Mouse (Mus musculus) small intestine, adult 2 months (tissue): Measurements from ENCODE around the gene Oas1a.

Source experiments
- CTCF ChIP-seq: fragments of 200-500 bp; IDR thresholded peaks from 2 replicates; pipeline ENCODE4 v1.5.1; 2012; ENCODE audit warnings: low read depth, mild to moderate bottlenecking, control low read depth, inconsistent platforms, low read length, moderate library complexity, mixed read lengths; ENCODE audit not compliant: insufficient replicate concordance, insufficient read length; ENCODE audit errors: extremely low read depth
- POLR2A ChIP-seq: fragments of 200-500 bp; IDR thresholded peaks from 2 replicates; pipeline ENCODE4 v1.6.1; 2012; ENCODE audit warnings: low read depth, mild to moderate bottlenecking, control low read depth, inconsistent platforms, low read length, moderate library complexity

DNA sequence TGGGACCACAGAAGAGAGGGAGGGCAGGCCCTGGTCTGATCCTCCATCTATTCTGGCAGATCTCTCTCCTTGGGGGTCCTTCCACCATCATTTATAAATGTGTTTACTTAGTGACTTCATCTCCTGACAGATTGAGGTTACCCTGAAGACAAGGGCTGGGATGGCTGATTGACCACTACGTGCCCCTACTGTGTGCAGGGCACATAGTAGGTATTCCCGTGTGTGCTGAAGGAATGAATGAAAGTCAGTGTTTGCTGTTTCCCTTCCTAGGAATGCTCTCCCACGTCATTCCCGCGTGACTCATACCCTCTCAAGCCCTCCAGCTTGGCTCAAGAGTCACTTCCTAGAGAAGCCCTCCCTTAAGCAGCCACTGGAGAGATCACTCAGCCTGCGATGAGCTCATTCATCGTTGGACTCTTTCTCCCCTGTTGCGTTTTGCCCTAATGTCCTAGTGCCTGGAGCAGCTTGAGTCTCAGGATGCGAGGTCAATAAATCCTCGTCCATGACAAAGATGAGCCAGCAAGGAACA is 45.0 kb upstream of the Oas1a start:
- no peak for TF ChIP-seq CTCF
- TF ChIP-seq POLR2A: no peak
